Mouse (Mus musculus): ENCODE results near the gene Xdh. TPM values are rescaled to one million over a fixed set of nuclear protein-coding genes. Genes with fewer than 3 reads are reported as not detected.

The Xdh gene
- polyA plus RNA-seq, 1 experiment, result 0.55 TPM

GRCm38 (mm10) chr17:73879262-73879916, 70.6 kb downstream of the Xdh start:
- Histone ChIP-seq H3ac (ENCODE audit: control insufficient read depth, insufficient read length) (no peak overlapping the region), H3K4me3 (no peak overlapping the region), H3K36me3 (ENCODE audit: control insufficient read depth, insufficient read depth) (no peaks in the 10 kb centered on the region), H3K79me2 (ENCODE audit: control insufficient read depth, insufficient read depth) (no peaks in the 10 kb centered on the region), H3K4me2 (ENCODE audit: low read depth) (no peak overlapping the region), H3K27me3 (ENCODE audit: control insufficient read depth, insufficient read depth, insufficient read length) (no peaks in the 10 kb centered on the region)
- TF ChIP-seq POLR2A (IDR thresholded peaks at IDR 0.05; ENCODE audit: insufficient read length, low read depth), result no peak
- no peak for TF ChIP-seq E2F4 (IDR thresholded peaks at IDR 0.05; ENCODE audit: insufficient read depth)
- TF ChIP-seq MYOG (IDR thresholded peaks at IDR 0.05; ENCODE audit: control insufficient read depth in 1 of 3, insufficient read depth in 1 of 3, insufficient read length in 2 of 3, low read depth in 2 of 3), result no peak
- TF ChIP-seq REST (IDR thresholded peaks at IDR 0.05; ENCODE audit: insufficient read depth, insufficient read length), result no peak
- TF ChIP-seq CEBPB (IDR thresholded peaks at IDR 0.05; ENCODE audit: insufficient read depth, poor library complexity, severe bottlenecking), result no peak
- no peak for TF ChIP-seq POLR2AphosphoS2 (IDR thresholded peaks at IDR 0.05; ENCODE audit: insufficient read length, low read depth)
- TF ChIP-seq MAX (IDR thresholded peaks at IDR 0.05; ENCODE audit: low read depth), result no peak
- no peak for TF ChIP-seq USF1 (IDR thresholded peaks at IDR 0.05; ENCODE audit: low read depth)
- TF ChIP-seq MYOD1 (IDR thresholded peaks at IDR 0.05; ENCODE audit: control insufficient read depth in 1 of 3, insufficient read length in 2 of 3, low read depth in 2 of 3), result no peak
- TF ChIP-seq TCF12 (IDR thresholded peaks at IDR 0.05; ENCODE audit: insufficient read depth, poor library complexity, severe bottlenecking), result no peak

- Histone ChIP-seq H3K4me2 (ENCODE audit: low read depth) (no peak overlapping the region), H3ac (ENCODE audit: control insufficient read depth, insufficient read length) (no peak overlapping the region), H3K27me3 (ENCODE audit: control insufficient read depth, insufficient read depth, insufficient read length) (no peaks in the 10 kb centered on the region), H3K36me3 (ENCODE audit: control insufficient read depth, insufficient read depth) (no peaks in the 10 kb centered on the region), H3K79me2 (ENCODE audit: control insufficient read depth, insufficient read depth) (no peaks in the 10 kb centered on the region), H3K4me3 (no peak overlapping the region)
- TF ChIP-seq MYOG (IDR thresholded peaks at IDR 0.05; ENCODE audit: control insufficient read depth in 1 of 3, insufficient read depth in 1 of 3, insufficient read length in 2 of 3, low read depth in 2 of 3) (no peak), USF1 (IDR thresholded peaks at IDR 0.05; ENCODE audit: low read depth) (no peak), E2F4 (IDR thresholded peaks at IDR 0.05; ENCODE audit: insufficient read depth) (no peak)
These were observed 74.3 kb downstream of the Xdh start for GRCm38 (mm10) chr17:73875674-73876073.

GRCm38 (mm10) chr17:73875268-73875667, 74.7 kb downstream of the Xdh start:
- TF ChIP-seq POLR2AphosphoS2 (IDR thresholded peaks at IDR 0.05; ENCODE audit: insufficient read length, low read depth) (no peak), CEBPB (IDR thresholded peaks at IDR 0.05; ENCODE audit: insufficient read depth, poor library complexity, severe bottlenecking) (no peak), TCF12 (IDR thresholded peaks at IDR 0.05; ENCODE audit: insufficient read depth, poor library complexity, severe bottlenecking) (no peak), MYOD1 (IDR thresholded peaks at IDR 0.05; ENCODE audit: control insufficient read depth in 1 of 3, insufficient read length in 2 of 3, low read depth in 2 of 3) (no peak), REST (IDR thresholded peaks at IDR 0.05; ENCODE audit: insufficient read depth, insufficient read length) (no peak), POLR2A (IDR thresholded peaks at IDR 0.05; ENCODE audit: insufficient read length, low read depth) (no peak), E2F4 (IDR thresholded peaks at IDR 0.05; ENCODE audit: insufficient read depth) (no peak), USF1 (IDR thresholded peaks at IDR 0.05; ENCODE audit: low read depth) (no peak), MYOG (IDR thresholded peaks at IDR 0.05; ENCODE audit: control insufficient read depth in 1 of 3, insufficient read depth in 1 of 3, insufficient read length in 2 of 3, low read depth in 2 of 3) (no peak), SRF (IDR thresholded peaks at IDR 0.05; ENCODE audit: control insufficient read depth, insufficient read length, low read depth) (no peak), TCF3 (IDR thresholded peaks at IDR 0.05; ENCODE audit: insufficient read length, low read depth) (no peak), MAX (IDR thresholded peaks at IDR 0.05; ENCODE audit: low read depth) (no peak)
- Histone ChIP-seq H3K4me3 (no peak overlapping the region), H3K36me3 (ENCODE audit: control insufficient read depth, insufficient read depth) (no peaks in the 10 kb centered on the region)

GRCm38 (mm10) chr17:73870956-73871605, 78.9 kb downstream of the Xdh start:
- Histone ChIP-seq H3K79me2 (ENCODE audit: control insufficient read depth, insufficient read depth) (no peaks in the 10 kb centered on the region), H3K27me3 (ENCODE audit: control insufficient read depth, insufficient read depth, insufficient read length) (no peaks in the 10 kb centered on the region), H3K36me3 (ENCODE audit: control insufficient read depth, insufficient read depth) (no peaks in the 10 kb centered on the region), H3K4me3 (no peak overlapping the region), H3ac (ENCODE audit: control insufficient read depth, insufficient read length) (no peak overlapping the region), H3K4me2 (ENCODE audit: low read depth) (no peak overlapping the region)
- no peak for TF ChIP-seq E2F4 (IDR thresholded peaks at IDR 0.05; ENCODE audit: insufficient read depth)

More at GRCm38 (mm10) chr17:73875268-73875667, 74.7 kb downstream of the Xdh start:
- no peaks in the 10 kb centered on the region for H3K79me2 ChIP-seq (ENCODE audit: control insufficient read depth, insufficient read depth)
- no peak overlapping the region for H3K4me2 ChIP-seq (ENCODE audit: low read depth)
- H3ac ChIP-seq (ENCODE audit: control insufficient read depth, insufficient read length), result no peak overlapping the region
- no peaks in the 10 kb centered on the region for H3K27me3 ChIP-seq (ENCODE audit: control insufficient read depth, insufficient read depth, insufficient read length)

GRCm38 (mm10) chr17:73869008-73869685, 80.8 kb downstream of the Xdh start:
- no peaks in the 10 kb centered on the region for H3K27me3 ChIP-seq (ENCODE audit: control insufficient read depth, insufficient read depth, insufficient read length)
- H3K4me3 ChIP-seq, result no peak overlapping the region
- TF ChIP-seq POLR2AphosphoS2 (IDR thresholded peaks at IDR 0.05; ENCODE audit: insufficient read length, low read depth) (no peak), MYOG (IDR thresholded peaks at IDR 0.05; ENCODE audit: control insufficient read depth in 1 of 3, insufficient read depth in 1 of 3, insufficient read length in 2 of 3, low read depth in 2 of 3) (no peak), CEBPB (IDR thresholded peaks at IDR 0.05; ENCODE audit: insufficient read depth, poor library complexity, severe bottlenecking) (no peak), POLR2A (IDR thresholded peaks at IDR 0.05; ENCODE audit: insufficient read length, low read depth) (no peak), TCF3 (IDR thresholded peaks at IDR 0.05; ENCODE audit: insufficient read length, low read depth) (no peak), MYOD1 (IDR thresholded peaks at IDR 0.05; ENCODE audit: control insufficient read depth in 1 of 3, insufficient read length in 2 of 3, low read depth in 2 of 3) (no peak), E2F4 (IDR thresholded peaks at IDR 0.05; ENCODE audit: insufficient read depth) (no peak), SRF (IDR thresholded peaks at IDR 0.05; ENCODE audit: control insufficient read depth, insufficient read length, low read depth) (no peak), USF1 (IDR thresholded peaks at IDR 0.05; ENCODE audit: low read depth) (no peak), REST (IDR thresholded peaks at IDR 0.05; ENCODE audit: insufficient read depth, insufficient read length) (no peak), MAX (IDR thresholded peaks at IDR 0.05; ENCODE audit: low read depth) (no peak), TCF12 (IDR thresholded peaks at IDR 0.05; ENCODE audit: insufficient read depth, poor library complexity, severe bottlenecking) (no peak)
- no peaks in the 10 kb centered on the region for H3K36me3 ChIP-seq (ENCODE audit: control insufficient read depth, insufficient read depth)
- no peaks in the 10 kb centered on the region for H3K79me2 ChIP-seq (ENCODE audit: control insufficient read depth, insufficient read depth)
- no peak overlapping the region for H3K4me2 ChIP-seq (ENCODE audit: low read depth)
- no peak overlapping the region for H3ac ChIP-seq (ENCODE audit: control insufficient read depth, insufficient read length)
